Mouse (Mus musculus) C2C12 (cell line): ENCODE measurements around the gene Srxn1. TPM values are rescaled to one million over a fixed set of nuclear protein-coding genes. Genes with fewer than 3 reads are reported as not detected.

Experiments
- H3K27me3 ChIP-seq: one replicate; pipeline ENCODE4 v1.6.1; 2011; ENCODE audit not compliant: control insufficient read depth, insufficient read depth, insufficient read length
- H3K36me3 ChIP-seq: one replicate; pipeline ENCODE4 v1.6.1; 2011; ENCODE audit not compliant: control insufficient read depth, insufficient read depth
- H3K4me3 ChIP-seq: one replicate; pipeline ENCODE4 v1.5.1; 2011; ENCODE audit warnings: mild to moderate bottlenecking, control low read depth; ENCODE audit not compliant: poor library complexity, insufficient read depth, severe bottlenecking
- H3K79me2 ChIP-seq: one replicate; pipeline ENCODE4 v1.6.1; 2011; ENCODE audit not compliant: control insufficient read depth, insufficient read depth
- H3K79me3 ChIP-seq: one replicate; pipeline ENCODE4 v1.6.1; 2011; ENCODE audit warnings: low read depth, control low read depth
- H3ac ChIP-seq: one replicate; pipeline ENCODE3; 2011; ENCODE audit warnings: low read depth; ENCODE audit not compliant: control insufficient read depth, insufficient read length
- CEBPB ChIP-seq: IDR thresholded peaks from one replicate; pipeline ENCODE4 v1.6.1; 2011; ENCODE audit warnings: low read depth, mild to moderate bottlenecking, control low read depth, moderate library complexity
- CTCF ChIP-seq: IDR thresholded peaks from one replicate; pipeline ENCODE4 v1.5.1; 2011; ENCODE audit not compliant: control insufficient read depth, insufficient read depth, insufficient read length
- FOSL1 ChIP-seq: IDR thresholded peaks from one replicate; pipeline ENCODE4 v1.8.0; 2011; ENCODE audit warnings: mild to moderate bottlenecking, low read length; ENCODE audit not compliant: poor library complexity, insufficient read depth, severe bottlenecking
- MAX ChIP-seq: IDR thresholded peaks from one replicate; pipeline ENCODE4 v1.6.1; 2011; ENCODE audit warnings: mild to moderate bottlenecking, control low read depth
- MYOD1 ChIP-seq: IDR thresholded peaks from one replicate; pipeline ENCODE4 v1.6.1; 2011; ENCODE audit warnings: low read depth; ENCODE audit not compliant: control insufficient read depth, insufficient read length
- MYOG ChIP-seq: IDR thresholded peaks from one replicate; pipeline ENCODE4 v1.6.1; 2011; ENCODE audit not compliant: control insufficient read depth, insufficient read length; ENCODE audit errors: extremely low read depth
- USF1 ChIP-seq: IDR thresholded peaks from one replicate; pipeline ENCODE4 v1.6.1; 2011; ENCODE audit warnings: low read depth, mild to moderate bottlenecking, control low read depth, moderate library complexity
- polyA plus RNA-seq: library from polyadenylated mRNA; unstranded; fragments of >200 nt; fragmentation: generic; extraction: Trizol; gene quantifications from one replicate; pipeline ENCODE4 v1.2.1, GENCODE M21; 2012; ENCODE audit warnings: missing spikeins

Srxn1 gene
- polyA plus RNA-seq, 1 experiment: 60.3 TPM

DNA sequence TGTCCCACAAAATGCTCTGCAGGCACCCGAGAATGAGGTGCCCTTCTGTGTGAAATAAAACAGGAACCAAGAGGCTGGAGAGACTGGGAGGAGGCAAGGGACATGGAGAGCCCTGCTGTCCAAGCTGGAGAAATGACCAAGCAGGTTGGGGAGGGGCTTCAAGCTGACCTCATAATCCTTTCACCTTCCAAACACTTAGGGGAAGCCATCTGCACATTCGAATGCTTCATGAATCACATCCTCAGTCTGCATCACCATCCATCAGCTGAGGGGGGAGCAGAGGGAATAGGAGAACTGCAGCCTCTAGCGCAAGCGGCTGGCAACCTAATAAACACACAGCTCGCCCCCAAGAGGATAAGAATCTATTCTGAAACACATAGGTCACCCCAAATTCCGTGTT is 2.9 kb upstream of the Srxn1 start:
- H3K79me2 ChIP-seq: peaks cover 18% of the 10 kb centered on the region
- peaks cover 12% of the 10 kb centered on the region for H3K79me3 ChIP-seq
- H3K4me3 ChIP-seq: no peak overlapping the region
- no peak for TF ChIP-seq MYOG
- TF ChIP-seq CTCF: no peak
- no peak for TF ChIP-seq MAX
- no peak for TF ChIP-seq USF1
- no peak for TF ChIP-seq MYOD1
- no peak for TF ChIP-seq CEBPB
- TF ChIP-seq FOSL1: no peak
- H3K36me3 ChIP-seq: peaks cover 4% of the 10 kb centered on the region
- H3ac ChIP-seq: no peak overlapping the region
- H3K27me3 ChIP-seq: peaks cover 10% of the 10 kb centered on the region

DNA sequence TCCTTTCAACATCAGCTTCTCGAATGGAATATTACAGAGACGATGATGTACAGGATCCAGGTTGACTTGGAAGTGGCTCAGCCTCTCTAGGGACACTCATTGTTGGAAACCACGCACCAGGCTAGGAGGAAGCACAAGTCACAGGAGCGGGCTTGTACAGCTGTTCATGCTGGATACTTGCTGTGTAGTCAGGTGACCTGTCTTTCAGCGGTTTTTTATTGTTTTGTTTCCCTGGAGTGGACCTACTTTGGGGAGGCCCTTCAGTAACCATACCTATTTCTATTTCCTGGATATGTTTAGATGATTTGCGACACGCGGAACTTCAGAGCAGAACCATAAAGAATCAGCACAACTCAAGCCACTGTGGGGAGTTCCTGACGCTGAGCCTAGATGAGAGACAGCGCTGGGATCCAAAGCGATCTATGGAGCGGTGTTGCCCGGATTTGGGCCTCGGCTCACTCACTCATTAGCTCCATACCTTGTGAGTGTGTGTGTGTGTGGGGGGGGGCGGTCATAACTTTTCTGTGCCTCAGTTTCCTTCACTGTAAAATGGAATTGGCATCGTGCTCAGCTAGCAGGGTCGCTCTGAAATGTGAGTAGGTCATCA is 502 bp upstream of the Srxn1 start:
- peaks cover 30% of the 10 kb centered on the region for H3K79me2 ChIP-seq
- H3ac ChIP-seq: no peak overlapping the region
- peaks cover 5% of the 10 kb centered on the region for H3K27me3 ChIP-seq
- peaks cover 29% of the 10 kb centered on the region for H3K36me3 ChIP-seq
- H3K4me3 ChIP-seq: no peak overlapping the region
- TF ChIP-seq MAX (no peak), MYOD1 (peak; percentile 78), USF1 (peak; percentile 60), MYOG (no peak), CTCF (no peak), FOSL1 (no peak), CEBPB (no peak)
- H3K79me3 ChIP-seq: peaks cover 14% of the 10 kb centered on the region

DNA sequence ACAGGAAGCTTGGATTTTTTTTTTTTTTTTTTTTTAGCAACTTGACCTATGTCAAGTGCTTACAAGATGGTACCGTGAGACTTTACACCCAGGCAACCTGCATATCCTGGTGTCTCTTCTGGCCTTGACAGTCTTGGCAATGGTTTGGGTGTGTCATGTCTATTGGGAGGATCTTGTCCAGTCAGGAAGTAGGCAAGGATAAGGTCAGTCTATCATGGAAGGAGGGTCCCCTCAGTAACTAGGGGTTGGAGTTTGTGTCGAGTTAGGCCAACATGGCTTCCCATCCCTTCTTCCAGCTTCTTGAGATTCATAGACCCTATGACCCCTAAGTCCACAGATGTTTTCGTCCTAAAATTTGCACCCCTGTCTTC is 894 bp downstream of the Srxn1 start:
- Histone ChIP-seq H3K36me3 (peaks cover 38% of the 10 kb centered on the region), H3K79me2 (peaks cover 30% of the 10 kb centered on the region), H3ac (peak overlapping the region; percentile 7), H3K4me3 (peak overlapping the region; percentile 56), H3K79me3 (peaks cover 14% of the 10 kb centered on the region), H3K27me3 (peaks cover 5% of the 10 kb centered on the region)
- TF ChIP-seq MAX: no peak
- TF ChIP-seq CTCF: no peak
- TF ChIP-seq USF1: no peak
- TF ChIP-seq MYOG: no peak
- TF ChIP-seq FOSL1: no peak
- TF ChIP-seq MYOD1: no peak
- no peak for TF ChIP-seq CEBPB

DNA sequence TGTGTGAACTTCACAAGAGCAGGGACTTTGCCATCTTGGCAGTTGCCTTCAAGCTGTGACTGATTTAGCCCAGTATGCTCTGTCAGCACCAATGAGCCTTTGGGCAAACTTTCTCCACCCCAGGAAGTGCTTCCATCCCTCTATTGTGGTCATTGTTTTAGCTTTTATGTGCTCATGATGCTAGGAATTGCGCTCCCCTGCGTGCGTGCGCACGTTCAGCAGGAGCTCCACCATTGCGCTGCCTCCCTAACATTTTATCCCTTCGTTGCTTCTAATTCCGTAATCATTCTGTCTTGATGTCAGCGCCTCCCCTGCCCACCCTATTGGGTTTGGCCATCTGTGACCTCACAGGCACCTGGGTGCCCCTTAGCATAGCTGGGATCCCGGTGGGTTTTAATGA is 1.3 kb downstream of the Srxn1 start:
- Histone ChIP-seq H3K4me3 (peak overlapping the region; percentile 56), H3ac (no peak overlapping the region), H3K79me2 (peaks cover 30% of the 10 kb centered on the region), H3K36me3 (peaks cover 38% of the 10 kb centered on the region), H3K79me3 (peaks cover 14% of the 10 kb centered on the region), H3K27me3 (peaks cover 5% of the 10 kb centered on the region)
- TF ChIP-seq MYOG (no peak), USF1 (no peak), CTCF (no peak), MYOD1 (no peak), MAX (no peak), FOSL1 (no peak), CEBPB (no peak)

DNA sequence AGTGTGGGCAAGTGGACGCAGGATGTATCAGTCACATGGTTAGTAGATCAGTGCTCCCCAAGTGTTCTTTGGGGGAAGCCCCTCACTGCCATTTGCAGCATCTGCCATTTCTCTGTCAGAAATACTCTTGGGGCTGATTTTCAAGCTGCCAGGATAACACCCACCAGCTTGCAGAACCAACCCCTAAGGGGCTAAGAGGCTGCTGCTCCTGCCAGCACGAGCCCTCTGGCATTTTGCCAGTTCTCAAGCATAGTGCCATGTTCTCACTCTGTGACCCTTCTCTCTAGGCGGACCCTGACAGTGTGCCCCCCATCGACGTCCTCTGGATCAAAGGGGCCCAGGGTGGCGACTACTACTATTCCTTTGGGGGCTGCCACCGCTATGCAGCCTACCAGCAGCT is 3.4 kb downstream of the Srxn1 start:
- TF ChIP-seq MYOD1 (no peak), CEBPB (no peak)
- Histone ChIP-seq H3K36me3 (peaks cover 38% of the 10 kb centered on the region), H3K4me3 (no peak overlapping the region), H3K79me3 (peaks cover 14% of the 10 kb centered on the region), H3ac (no peak overlapping the region), H3K27me3 (no peaks in the 10 kb centered on the region), H3K79me2 (peaks cover 30% of the 10 kb centered on the region)

DNA sequence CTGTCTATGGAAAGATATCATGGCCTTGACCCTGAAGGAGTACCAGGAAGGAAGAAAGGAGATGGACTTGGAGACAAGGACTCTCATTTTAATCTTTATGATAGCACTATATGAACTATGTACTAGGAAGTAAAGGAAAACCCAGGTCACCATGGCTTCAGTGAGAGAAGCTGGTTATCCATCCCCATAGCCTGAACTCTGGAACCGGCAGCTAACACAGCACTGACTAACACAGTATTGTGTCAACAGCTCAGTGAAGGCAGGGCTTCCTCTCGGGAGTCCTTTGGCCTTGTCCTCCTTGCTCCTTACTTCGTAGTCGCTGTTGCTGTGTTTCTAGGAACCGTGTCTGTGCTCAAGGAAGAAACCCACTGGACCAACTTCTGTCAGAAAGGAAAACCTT is 4.1 kb downstream of the Srxn1 start:
- peaks cover under 1% of the 10 kb centered on the region for H3K27me3 ChIP-seq
- H3K79me3 ChIP-seq: peaks cover 14% of the 10 kb centered on the region
- TF ChIP-seq CTCF: no peak
- TF ChIP-seq MYOG: no peak
- TF ChIP-seq CEBPB: no peak
- TF ChIP-seq MAX: no peak
- no peak for TF ChIP-seq MYOD1
- TF ChIP-seq USF1: no peak
- TF ChIP-seq FOSL1: no peak
- H3K4me3 ChIP-seq: no peak overlapping the region
- H3K79me2 ChIP-seq: peaks cover 30% of the 10 kb centered on the region
- peaks cover 38% of the 10 kb centered on the region for H3K36me3 ChIP-seq
- no peak overlapping the region for H3ac ChIP-seq
